Mouse (Mus musculus): ENCODE results near the gene Preb. TPM values are rescaled to one million over a fixed set of nuclear protein-coding genes. Genes with fewer than 3 reads are reported as not detected.
A peak's percentile ranks its signal among the peaks of the same experiment; 100 is the strongest.

The Preb gene
- polyA plus RNA-seq, 1 experiment from 2014 or later = 91.0 TPM

DNA sequence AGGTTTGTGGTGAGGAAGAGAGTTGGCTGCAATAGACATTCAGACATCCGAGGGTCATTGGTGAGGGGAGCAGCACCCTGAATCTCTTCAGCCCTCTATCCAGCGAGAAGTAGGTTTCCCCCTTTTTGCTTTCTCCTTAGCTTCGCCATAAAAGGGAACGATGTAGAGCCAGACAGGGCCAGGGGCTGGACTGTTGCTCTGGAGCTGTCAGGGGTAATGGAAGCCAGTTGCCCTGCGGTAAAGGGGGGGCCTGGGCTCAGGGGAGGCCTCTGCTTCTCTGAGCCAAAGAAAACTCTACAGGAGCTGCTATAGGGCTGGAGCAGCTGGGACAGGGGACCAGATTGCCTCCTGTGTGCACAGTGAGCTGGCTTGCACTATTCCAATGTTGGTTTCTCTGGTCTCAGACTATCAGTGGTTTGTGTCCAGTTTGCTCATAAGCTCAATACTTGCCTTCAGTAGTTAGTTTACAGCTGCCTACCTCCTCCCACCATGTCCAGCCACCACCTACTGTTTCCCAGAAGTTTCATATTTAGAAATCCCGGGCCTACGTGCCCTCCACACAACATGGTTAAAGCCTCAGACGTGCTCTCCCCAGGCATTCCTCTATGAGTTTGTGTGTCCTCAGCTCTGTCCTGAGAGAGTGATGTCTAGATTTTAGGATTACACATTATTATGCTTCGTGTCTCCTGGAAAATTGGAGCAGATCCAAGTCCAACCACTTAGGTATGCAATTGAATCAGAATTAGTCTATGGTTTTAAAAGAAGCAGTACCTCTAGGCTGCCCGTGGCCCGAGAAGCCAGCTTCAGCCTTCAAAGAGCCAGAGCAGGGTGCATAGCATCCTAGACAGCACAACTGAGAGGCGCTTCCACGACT, 51.5 kb downstream of the Preb start:
- 52% methylated on average over 13 of the region's 13 CpGs for WGBS
- Histone ChIP-seq H3K4me1 (ENCODE audit: control insufficient read depth, insufficient read depth, low read length) (peaks cover 21% of the 10 kb centered on the region), H3K9ac (ENCODE audit: low read length) (peak overlapping the region; percentile 82; the same call in 1 of the 2 replicates), H3K27ac (ENCODE audit: low read depth, low read length) (no peak overlapping the region), H3K36me3 (ENCODE audit: control insufficient read depth, insufficient read depth, low read length) (no peaks in the 10 kb centered on the region), H3K9me3 (ENCODE audit: control insufficient read depth, low read length) (no peaks in the 10 kb centered on the region), H3K27me3 (ENCODE audit: control insufficient read depth, insufficient read depth, low read length) (no peaks in the 10 kb centered on the region), H3K4me2 (peak overlapping the region; percentile 97; the same call in 1 of the 2 replicates), H3K4me3 (ENCODE audit: low read depth, low read length) (no peak overlapping the region; the same call in 1 of the 2 replicates)
- ATAC-seq (ENCODE audit: low FRiP score) (no peak), DNase-seq (ENCODE audit: low spot score, missing footprints) (no peak)

- Histone ChIP-seq H3K27me3 (ENCODE audit: control insufficient read depth, insufficient read depth, low read length) (no peaks in the 10 kb centered on the region), H3K27ac (ENCODE audit: low read depth, low read length) (peak within 1 kb of the TSS; percentile 40; the same call in 1 of the 2 replicates), H3K36me3 (ENCODE audit: control insufficient read depth, insufficient read depth, low read length) (no peaks in the 10 kb centered on the region), H3K9me3 (ENCODE audit: control insufficient read depth, low read length) (no peaks in the 10 kb centered on the region), H3K4me3 (ENCODE audit: low read depth, low read length) (peak within 1 kb of the TSS; percentile 81), H3K4me2 (peak within 1 kb of the TSS; percentile 97), H3K4me1 (ENCODE audit: control insufficient read depth, insufficient read depth, low read length) (peaks cover 12% of the 10 kb centered on the region), H3K9ac (ENCODE audit: low read length) (peak within 1 kb of the TSS; percentile 82)
- ATAC-seq (ENCODE audit: low FRiP score) = peak; percentile 96
- DNase-seq (ENCODE audit: low spot score, missing footprints) = peak; percentile 100
- under 1% methylated on average over 55 of the region's 58 CpGs for WGBS
Observed at GRCm38 (mm10) chr5:30907413-30908059, 52.6 kb downstream of the Preb start, which contains the start of gene Ost4. Gene Ost4, minus strand, starts transcription at chr5:30907788.

GRCm38 (mm10) chr5:30901860-30902259, 58.3 kb downstream of the Preb start:
- no peak for ATAC-seq (ENCODE audit: low FRiP score)
- Histone ChIP-seq H3K27me3 (ENCODE audit: control insufficient read depth, insufficient read depth, low read length) (no peaks in the 10 kb centered on the region), H3K4me1 (ENCODE audit: control insufficient read depth, insufficient read depth, low read length) (peaks cover 3% of the 10 kb centered on the region), H3K4me3 (ENCODE audit: low read depth, low read length) (no peak overlapping the region), H3K36me3 (ENCODE audit: control insufficient read depth, insufficient read depth, low read length) (peaks cover 7% of the 10 kb centered on the region; the same call in 1 of the 2 replicates), H3K9ac (ENCODE audit: low read length) (no peak overlapping the region), H3K4me2 (no peak overlapping the region), H3K27ac (ENCODE audit: low read depth, low read length) (no peak overlapping the region), H3K9me3 (ENCODE audit: control insufficient read depth, low read length) (no peaks in the 10 kb centered on the region)
- DNase-seq (ENCODE audit: low spot score, missing footprints) = no peak
- WGBS = 95% methylated on average over 5 of the region's 5 CpGs

Other genes starting within 250 kb of the Preb start
- 81.4 and 89.1 TPM in 2 replicates for gene Dpysl5, start 248.8 kb downstream of the Preb start, polyA plus RNA-seq (2014; fragmentation: Nextera tagmentation; extraction: Ambion mirVana)
- 35.0 and 40.5 TPM in 2 replicates for gene Mapre3, start 145.7 kb downstream of the Preb start, polyA plus RNA-seq (2014; fragmentation: Nextera tagmentation; extraction: Ambion mirVana)
- gene Tmem214, start 92.3 kb downstream of the Preb start, polyA plus RNA-seq (2014; fragmentation: Nextera tagmentation; extraction: Ambion mirVana) = 32.5 and 35.4 TPM in 2 replicates
- 22.0 and 22.3 TPM in 2 replicates for gene Agbl5, start 71.7 kb downstream of the Preb start, polyA plus RNA-seq (2014; fragmentation: Nextera tagmentation; extraction: Ambion mirVana)
- 340 and 376 TPM in 2 replicates for gene Ost4, start 52.6 kb downstream of the Preb start, polyA plus RNA-seq (2014; fragmentation: Nextera tagmentation; extraction: Ambion mirVana)
- 28.1 and 30.3 TPM in 2 replicates for gene Emilin1, start 47.0 kb downstream of the Preb start, polyA plus RNA-seq (2014; fragmentation: Nextera tagmentation; extraction: Ambion mirVana)
- 4.6 and 6.9 TPM in 2 replicates for gene Khk, start 38.9 kb downstream of the Preb start, polyA plus RNA-seq (2014; fragmentation: Nextera tagmentation; extraction: Ambion mirVana)
- 6.7 and 8.5 TPM in 2 replicates for gene Cgref1, start 14.8 kb downstream of the Preb start, polyA plus RNA-seq (2014; fragmentation: Nextera tagmentation; extraction: Ambion mirVana)
- gene Tcf23, start 8.3 kb upstream of the Preb start, polyA plus RNA-seq (2014; fragmentation: Nextera tagmentation; extraction: Ambion mirVana) = not detected in 2 replicates
- gene Atraid, start 88.0 kb upstream of the Preb start, polyA plus RNA-seq (2014; fragmentation: Nextera tagmentation; extraction: Ambion mirVana) = 105 and 107 TPM in 2 replicates
- 7.3 and 8.3 TPM in 2 replicates for gene Slc5a6, start 88.6 kb upstream of the Preb start, polyA plus RNA-seq (2014; fragmentation: Nextera tagmentation; extraction: Ambion mirVana)
- 20.5 and 22.2 TPM in 2 replicates for gene Cad, start 94.4 kb upstream of the Preb start, polyA plus RNA-seq (2014; fragmentation: Nextera tagmentation; extraction: Ambion mirVana)
- gene Dnajc5g, start 145.9 kb upstream of the Preb start, polyA plus RNA-seq (2014; fragmentation: Nextera tagmentation; extraction: Ambion mirVana) = not detected in 2 replicates
- 6.9 and 7.2 TPM in 2 replicates for gene Slc30a3, start 147.9 kb upstream of the Preb start, polyA plus RNA-seq (2014; fragmentation: Nextera tagmentation; extraction: Ambion mirVana)
- not detected in 2 replicates for gene Trim54, start 156.4 kb upstream of the Preb start, polyA plus RNA-seq (2014; fragmentation: Nextera tagmentation; extraction: Ambion mirVana)
- gene Ucn, start 178.5 kb upstream of the Preb start, polyA plus RNA-seq (2014; fragmentation: Nextera tagmentation; extraction: Ambion mirVana) = not detected in 2 replicates
- gene Mpv17, start 193.9 kb upstream of the Preb start, polyA plus RNA-seq (2014; fragmentation: Nextera tagmentation; extraction: Ambion mirVana) = 48.7 and 49.8 TPM in 2 replicates
- 0.78 and 1.9 TPM in 2 replicates for gene Gm29609, start 219.6 kb upstream of the Preb start, polyA plus RNA-seq (2014; fragmentation: Nextera tagmentation; extraction: Ambion mirVana)
- gene Gtf3c2, start 219.8 kb upstream of the Preb start, polyA plus RNA-seq (2014; fragmentation: Nextera tagmentation; extraction: Ambion mirVana) = 71.9 and 72.5 TPM in 2 replicates
- gene Snx17, start 232.9 kb upstream of the Preb start, polyA plus RNA-seq (2014; fragmentation: Nextera tagmentation; extraction: Ambion mirVana) = 150 and 155 TPM in 2 replicates
- gene Eif2b4, start 233.1 kb upstream of the Preb start, polyA plus RNA-seq (2014; fragmentation: Nextera tagmentation; extraction: Ambion mirVana) = 62.0 and 63.9 TPM in 2 replicates
- gene Zfp513, start 241.9 kb upstream of the Preb start, polyA plus RNA-seq (2014; fragmentation: Nextera tagmentation; extraction: Ambion mirVana) = 4.2 and 6.5 TPM in 2 replicates

Data from midbrain, embryonic 11.5 days (tissue).